Mouse (Mus musculus): ENCODE data around the gene Mbnl1. TPM values are rescaled to one million over a fixed set of nuclear protein-coding genes. Genes with fewer than 3 reads are reported as not detected.

Gene Mbnl1
- total RNA-seq, 2 experiments from 2014 or later, result 495 to 592 TPM

DNA sequence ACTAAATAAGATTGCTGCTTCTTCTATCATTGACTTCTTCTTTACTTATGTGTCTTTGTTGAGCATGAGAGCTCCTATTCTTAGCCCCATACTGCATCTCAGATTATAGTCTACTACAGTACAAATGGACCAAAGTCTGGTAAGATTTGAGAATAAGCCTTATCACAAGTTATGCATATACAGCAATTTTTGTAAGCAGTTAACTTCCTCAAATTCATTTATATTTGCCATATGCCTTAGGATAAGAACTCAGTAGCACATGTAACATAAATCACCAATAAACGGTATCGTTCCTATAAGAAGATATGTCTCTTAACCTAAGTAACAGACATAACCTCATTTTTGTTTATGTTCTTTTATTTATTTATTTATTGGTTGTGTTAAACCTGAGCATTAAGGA, 188.1 kb downstream of the Mbnl1 start:
- H3K27ac ChIP-seq, result no peak overlapping the region
- DNase-seq, result no peak
- no peak overlapping the region for H3K4me3 ChIP-seq
- intact Hi-C loops (cut with DNase I), result no loop called here
- TF ChIP-seq CTCF (IDR thresholded peaks at IDR 0.05), result no peak

Measured in gastrocnemius, adult 2 months (tissue).